Comparison of ENCODE assay signal across 24 mouse cellular contexts in the genomic region with DNA sequence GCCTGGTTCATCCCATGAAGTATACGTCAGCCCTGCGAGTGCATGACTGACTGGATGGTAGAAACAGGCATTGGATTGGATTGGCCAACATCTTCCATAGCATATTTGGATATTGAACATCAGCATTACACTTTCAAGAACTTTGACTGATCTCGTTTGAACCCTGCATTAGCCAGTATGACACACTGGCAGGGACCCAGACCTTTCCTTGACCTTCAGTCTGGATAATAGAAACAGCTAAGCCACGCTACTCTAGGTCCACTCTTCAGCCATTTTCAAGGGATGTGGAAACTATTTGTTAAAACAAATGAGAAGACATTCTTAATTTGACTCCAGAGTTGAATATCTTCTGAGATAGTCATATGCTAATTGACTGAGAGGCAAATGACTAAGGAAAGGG. TPM values are rescaled to one million over a fixed set of nuclear protein-coding genes. Genes with fewer than 3 reads are reported as not detected.
DNase-seq lines count a peak whose midpoint lies in the region; ATAC-seq and TF ChIP-seq lines count a peak whose summit lies in the region.
"Had no signal": no experiment of that assay in that cellular context is flagged by ENCODE, and none has a peak within 500 bp of the region (broad histone marks: within the 10 kb centered on the region; RNA-seq: fewer than 3 reads in every experiment).

No protein-coding gene starts in this region.

- peak; percentile 37 for DNase-seq in heart, adult 11 months
- no peak for DNase-seq in heart, adult 9 months (ENCODE audit: low spot score in 2 of 2)
- peak; percentile 9 for DNase-seq in Muller cell, postnatal 12 days (ENCODE audit: inconsistent ontology term)
- no peak for DNase-seq in forebrain, postnatal 0 days
- DNase-seq: adrenal gland, postnatal 14 days; B cell, adult 2 months; cerebellum, adult 11-12 months; cerebellum, adult 2 months; cerebellum, adult 9-10 months; cerebellum, postnatal 10 days; cerebellum, postnatal 25 days had no signal

- H3K4me1 ChIP-seq in intestine, embryonic 16.5 days (ENCODE audit: control insufficient read depth, insufficient read depth, low read length), result 0 out of 2 replicates have a peak, but pooled peaks cover 4% of the 10 kb centered on the region
- peaks cover 5% of the 10 kb centered on the region; the same call in 1 of the 2 replicates for H3K4me1 ChIP-seq in forebrain, postnatal 0 days (ENCODE audit: insufficient read depth)

- H3K4me3 ChIP-seq in intestine, embryonic 16.5 days (ENCODE audit: low read length), result no peak overlapping the region
- no peak overlapping the region for H3K4me3 ChIP-seq in forebrain, postnatal 0 days (ENCODE audit: low read depth, low read length)
- H3K4me3 ChIP-seq: embryonic facial prominence, embryonic 13.5 days; embryonic facial prominence, embryonic 15.5 days; erythroblast, embryonic 14.5 days; forebrain, embryonic 10.5 days; forebrain, embryonic 12.5 days had no signal

- H3K27ac ChIP-seq in intestine, embryonic 16.5 days (ENCODE audit: low read length), result no peak overlapping the region
- H3K27ac ChIP-seq in forebrain, postnatal 0 days (ENCODE audit: low read depth, low read length), result no peak overlapping the region
- H3K27ac ChIP-seq: embryonic facial prominence, embryonic 13.5 days; embryonic facial prominence, embryonic 15.5 days; forebrain, embryonic 10.5 days; forebrain, embryonic 12.5 days had no signal

- H3K4me2 ChIP-seq in intestine, embryonic 16.5 days (ENCODE audit: low read depth, low read length), result no peak overlapping the region
- H3K4me2 ChIP-seq in forebrain, postnatal 0 days (ENCODE audit: low read depth), result no peak overlapping the region
- H3K4me2 ChIP-seq: embryonic facial prominence, embryonic 13.5 days; embryonic facial prominence, embryonic 15.5 days; forebrain, embryonic 12.5 days had no signal

- 82% methylated on average over 4 of the region's 4 CpGs for WGBS in intestine, embryonic 16.5 days
- 87% methylated on average over 4 of the region's 4 CpGs for WGBS in forebrain, postnatal 0 days

- ATAC-seq in intestine, embryonic 16.5 days, result no peak
- ATAC-seq in forebrain, postnatal 0 days, result no peak
- ATAC-seq: activated CD4-positive, CD25-positive, alpha-beta regulatory T cell, adult 4 months; CD4-positive, CD25-positive, alpha-beta regulatory T cell, adult 4 months; forebrain, embryonic 14.5 days; forebrain, embryonic 16.5 days; Patski had no signal

- H3K9me3 ChIP-seq in intestine, embryonic 16.5 days (ENCODE audit: control insufficient read depth, low read length), result no peaks in the 10 kb centered on the region
- no peaks in the 10 kb centered on the region for H3K9me3 ChIP-seq in forebrain, postnatal 0 days (ENCODE audit: low read length)
- H3K9me3 ChIP-seq: embryonic facial prominence, embryonic 13.5 days; embryonic facial prominence, embryonic 15.5 days; forebrain, embryonic 10.5 days; forebrain, embryonic 12.5 days; G1E had no signal

- TF ChIP-seq CTCF in forebrain, postnatal 0 days (IDR thresholded peaks at IDR 0.05; ENCODE audit: low read depth), result no peak

- no peaks in the 10 kb centered on the region for H3K27me3 ChIP-seq in intestine, embryonic 16.5 days (replicated peaks; ENCODE audit: control insufficient read depth, insufficient read depth, low read length)
- no peaks in the 10 kb centered on the region for H3K27me3 ChIP-seq in forebrain, postnatal 0 days (ENCODE audit: insufficient read depth, low read length)
- H3K27me3 ChIP-seq: CH12.LX; embryonic facial prominence, embryonic 13.5 days; embryonic facial prominence, embryonic 15.5 days; forebrain, embryonic 12.5 days; Patski had no signal

- no peaks in the 10 kb centered on the region for H3K36me3 ChIP-seq in intestine, embryonic 16.5 days (ENCODE audit: control insufficient read depth, insufficient read depth, low read length)
- no peaks in the 10 kb centered on the region for H3K36me3 ChIP-seq in forebrain, postnatal 0 days (ENCODE audit: insufficient read depth)
- H3K36me3 ChIP-seq: embryonic facial prominence, embryonic 13.5 days; embryonic facial prominence, embryonic 15.5 days; forebrain, embryonic 10.5 days; forebrain, embryonic 12.5 days had no signal

- H3K9ac ChIP-seq in intestine, embryonic 16.5 days (ENCODE audit: low read depth, low read length), result no peak overlapping the region
- H3K9ac ChIP-seq in forebrain, postnatal 0 days, result no peak overlapping the region
- H3K9ac ChIP-seq: embryonic facial prominence, embryonic 13.5 days; embryonic facial prominence, embryonic 15.5 days; forebrain, embryonic 12.5 days had no signal

RNA-seq across cellular contexts. Expression of gene Lsm6, which starts 3.6 kb away (rescaled TPM):
- 148 and 163 TPM in 2 replicates for polyA plus RNA-seq in intestine, embryonic 16.5 days (2015; fragmentation: Nextera tagmentation; extraction: Ambion mirVana)
- total RNA-seq in forebrain, postnatal 0 days (2014; rRNA removed), result 26.4 and 27.6 TPM in 2 replicates
- 134 and 155 TPM in 2 replicates for polyA plus RNA-seq in forebrain, postnatal 0 days (2015; fragmentation: Nextera tagmentation; extraction: Ambion mirVana)

Comparison
In these comparisons a context has a peak if more than half of its experiments do, and no peak if none do; other contexts are left out.
1. DNase-seq: peak in heart, adult 11 months (single experiment) and Muller cell, postnatal 12 days (single experiment); none in heart, adult 9 months (0 of 2) and forebrain, postnatal 0 days (single experiment).